Comparison of ENCODE assay signal across 7 mouse cellular contexts in the genomic region with DNA sequence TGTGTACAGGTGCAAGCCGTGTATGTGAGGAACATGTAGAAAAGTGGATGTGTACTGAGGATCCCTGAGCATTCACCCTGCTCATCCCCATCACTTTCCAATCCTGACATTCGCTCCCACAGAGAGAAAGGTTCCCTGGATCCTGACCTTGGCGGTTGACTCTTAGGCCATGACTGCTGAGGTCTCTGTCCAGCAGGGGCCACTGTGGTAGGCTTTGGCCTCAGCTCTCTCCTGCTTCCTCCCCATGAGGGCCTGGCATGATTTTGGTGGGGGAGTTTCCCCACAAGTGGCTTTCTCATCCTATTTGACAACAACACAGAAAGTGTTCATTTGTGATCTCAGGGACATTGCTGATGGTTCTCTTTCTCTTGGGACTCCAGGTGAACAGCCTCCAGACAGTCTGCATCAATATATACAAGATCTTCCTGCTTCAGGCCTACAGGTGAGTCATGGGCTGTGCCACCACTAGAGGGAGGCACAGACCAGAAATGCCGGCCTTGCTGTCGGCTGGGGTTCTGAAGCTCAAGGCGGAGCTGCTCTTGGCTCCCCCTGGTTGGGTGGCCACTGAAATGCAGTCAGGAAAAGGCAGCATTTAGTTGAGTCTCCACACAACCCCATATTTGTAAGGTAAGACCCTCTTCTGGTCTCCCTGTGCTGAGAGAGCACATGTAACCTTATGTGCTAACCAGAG. TPM values are rescaled to one million over a fixed set of nuclear protein-coding genes. Genes with fewer than 3 reads are reported as not detected.
DNase-seq lines count a peak whose midpoint lies in the region; ATAC-seq and TF ChIP-seq lines count a peak whose summit lies in the region.

No protein-coding gene starts in this region.

- no peak overlapping the region for H3K27ac ChIP-seq in layer of hippocampus, adult 2 months

- no peaks in the 10 kb centered on the region for H3K4me1 ChIP-seq in G1E (ENCODE audit: insufficient read depth, low read depth, low read length)

- ATAC-seq in G1E (ENCODE audit: extremely low read depth, insufficient number of reproducible peaks, low FRiP score, poor library complexity, severe bottlenecking) = peak; percentile 22; the same call in 1 of the 2 replicates

- no peaks in the 10 kb centered on the region for H3K9me3 ChIP-seq in G1E (replicated peaks)

- DNase-seq in CD4-positive helper T cell, adult 2 months (ENCODE audit: low read depth, low spot score) = peak; percentile 83
- DNase-seq in G1E (ENCODE audit: low spot score) = no peak
- peak; percentile 17 to 22 for DNase-seq in cerebellum, postnatal 36 days
- peak; percentile 48 to 71 for DNase-seq in heart, postnatal 14 days
- DNase-seq in layer of hippocampus, adult 2 months (ENCODE audit: low spot score in 2 of 2) = peak; percentile 44 to 68
- peak; percentile 56 to 67 for DNase-seq in lung, postnatal 4 days
- peak; percentile 33 for DNase-seq in right cerebral cortex, postnatal 4 days

- H3K4me3 ChIP-seq in G1E (ENCODE audit: low read depth, low read length) = no peak overlapping the region
- H3K4me3 ChIP-seq in layer of hippocampus, adult 2 months = no peak overlapping the region

- no peaks in the 10 kb centered on the region for H3K36me3 ChIP-seq in G1E (replicated peaks)

- intact Hi-C loops in heart, postnatal 14 days (cut with DNase I) = loop anchor here (2.0 to 10.0 kb wide), 4 partner anchors 46 to 258 kb away; no protein-coding TSS in a partner anchor

- H3K27me3 ChIP-seq in G1E (ENCODE audit: insufficient read depth, low read length) = no peaks in the 10 kb centered on the region

- no peak for TF ChIP-seq CTCF in G1E (IDR thresholded peaks at IDR 0.05; ENCODE audit: low read depth, low read length)
- TF ChIP-seq CTCF in layer of hippocampus, adult 2 months (conservative IDR thresholded peaks at IDR 0.05) = peak; percentile 88

RNA-seq across cellular contexts. Expression of gene Tert, which starts 19.8 kb away (rescaled TPM):
- total RNA-seq in G1E (2014; fragmentation: Nextera tagmentation) (not detected in 2 replicates), G1E (2017) (0.06 and 0.11 TPM in 2 replicates)
- not detected in 2 replicates for polyA plus RNA-seq in G1E (2012)
- total RNA-seq in heart, postnatal 14 days (2021) = under 1 TPM; 0.14 to 0.41 TPM
- 1 to 10 TPM; 3.6 to 5.0 TPM for total RNA-seq in layer of hippocampus, adult 2 months (2021)

RNA-seq across cellular contexts. Expression of gene Slc6a18, which starts 31.3 kb away (rescaled TPM):
- total RNA-seq in G1E (2014; fragmentation: Nextera tagmentation) (not detected in 2 replicates), G1E (2017) (0.05 and 0.06 TPM in 2 replicates)
- not detected in 2 replicates for polyA plus RNA-seq in G1E (2012)
- total RNA-seq in heart, postnatal 14 days (2021) = not detected
- not detected for total RNA-seq in layer of hippocampus, adult 2 months (2021)

RNA-seq across cellular contexts. Expression of gene Clptm1l, which starts 42.7 kb away (rescaled TPM):
- 119 and 137 TPM in 2 replicates for total RNA-seq in G1E (2014; fragmentation: Nextera tagmentation)
- 103 and 107 TPM in 2 replicates for total RNA-seq in G1E (2017)
- polyA plus RNA-seq in G1E (2012) = 24.2 and 34.3 TPM in 2 replicates
- total RNA-seq in heart, postnatal 14 days (2021) = 10 to 100 TPM; 57.0 to 60.5 TPM
- 100 to 1,000 TPM; 124 to 131 TPM for total RNA-seq in layer of hippocampus, adult 2 months (2021)

RNA-seq across cellular contexts. Expression of gene Slc6a19, which starts 58.1 kb away (rescaled TPM):
- total RNA-seq in G1E (2014; fragmentation: Nextera tagmentation) (not detected in 2 replicates), G1E (2017) (0.12 and 0.22 TPM in 2 replicates)
- not detected in 2 replicates for polyA plus RNA-seq in G1E (2012)
- under 1 TPM in 1 of 2 experiments, not detected in 1; 0.12 TPM for total RNA-seq in heart, postnatal 14 days (2021)
- total RNA-seq in layer of hippocampus, adult 2 months (2021) = not detected
